Mouse (Mus musculus): ENCODE results near the gene Rhoh. TPM values are rescaled to one million over a fixed set of nuclear protein-coding genes. Genes with fewer than 3 reads are reported as not detected.
A peak's percentile ranks its signal among the peaks of the same experiment; 100 is the strongest.

Gene Rhoh
- polyA plus RNA-seq (2015; fragmentation: Nextera tagmentation; extraction: Ambion mirVana) = 1.3 and 4.1 TPM in 2 replicates

DNA sequence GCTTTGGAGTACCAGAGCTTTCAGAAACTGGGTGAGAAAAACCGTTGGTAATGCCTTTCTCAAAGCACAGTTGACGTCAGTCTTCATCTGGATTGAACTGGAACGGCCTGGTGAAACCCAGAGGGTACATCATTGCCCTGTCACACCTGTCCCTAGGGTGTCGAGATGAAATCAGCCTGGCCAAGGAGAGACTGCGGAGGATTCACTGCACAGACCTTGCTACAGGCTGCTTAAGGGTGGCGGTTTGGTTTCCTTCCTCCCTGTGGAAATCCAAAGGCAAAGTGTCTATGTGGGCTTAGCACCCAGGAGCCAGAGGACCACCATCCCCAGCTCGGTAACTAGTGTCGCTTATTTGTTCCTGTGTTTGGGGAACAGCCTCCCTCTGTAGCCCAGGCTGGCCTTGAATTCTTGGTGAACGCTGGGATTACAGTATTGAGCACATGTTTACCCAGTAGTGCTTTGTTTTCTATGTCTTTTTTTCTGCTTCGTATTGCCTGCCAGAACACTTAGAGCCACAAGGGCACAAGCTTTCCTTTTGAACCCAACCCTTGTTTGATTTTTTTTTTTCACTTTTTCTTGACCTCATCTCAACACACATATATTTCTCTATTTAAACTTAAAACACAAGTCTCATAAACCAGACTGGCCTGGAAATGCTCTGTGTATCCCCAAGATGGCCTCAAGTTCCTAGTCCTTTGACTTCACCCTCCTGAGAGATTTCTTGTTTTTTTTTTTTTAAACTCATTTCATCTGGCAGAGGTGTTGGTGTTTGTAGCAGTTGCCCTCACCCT, at the start of gene Rhoh:
Gene Rhoh, plus strand, starts transcription at position 60 of the 791 bp plus-strand sequence.
- Histone ChIP-seq H3K27me3 (ENCODE audit: control insufficient read depth, insufficient read depth, low read depth, low read length) (no peaks in the 10 kb centered on the region), H3K9ac (ENCODE audit: low read length) (no peak within 1 kb of the TSS), H3K36me3 (ENCODE audit: control insufficient read depth, insufficient read depth, low read length) (no peaks in the 10 kb centered on the region), H3K4me1 (replicated peaks; ENCODE audit: control insufficient read depth, insufficient read depth, low read length) (peaks cover 3% of the 10 kb centered on the region; the same call in 1 of the 2 replicates), H3K4me3 (ENCODE audit: low read length) (no peak within 1 kb of the TSS), H3K4me2 (ENCODE audit: low read depth, low read length) (no peak within 1 kb of the TSS), H3K27ac (ENCODE audit: low read length) (no peak within 1 kb of the TSS), H3K9me3 (ENCODE audit: control insufficient read depth, low read length) (no peaks in the 10 kb centered on the region)
- no peak for ATAC-seq (ENCODE audit: low read depth)
- 79% methylated on average over 10 of the region's 10 CpGs for WGBS

DNA sequence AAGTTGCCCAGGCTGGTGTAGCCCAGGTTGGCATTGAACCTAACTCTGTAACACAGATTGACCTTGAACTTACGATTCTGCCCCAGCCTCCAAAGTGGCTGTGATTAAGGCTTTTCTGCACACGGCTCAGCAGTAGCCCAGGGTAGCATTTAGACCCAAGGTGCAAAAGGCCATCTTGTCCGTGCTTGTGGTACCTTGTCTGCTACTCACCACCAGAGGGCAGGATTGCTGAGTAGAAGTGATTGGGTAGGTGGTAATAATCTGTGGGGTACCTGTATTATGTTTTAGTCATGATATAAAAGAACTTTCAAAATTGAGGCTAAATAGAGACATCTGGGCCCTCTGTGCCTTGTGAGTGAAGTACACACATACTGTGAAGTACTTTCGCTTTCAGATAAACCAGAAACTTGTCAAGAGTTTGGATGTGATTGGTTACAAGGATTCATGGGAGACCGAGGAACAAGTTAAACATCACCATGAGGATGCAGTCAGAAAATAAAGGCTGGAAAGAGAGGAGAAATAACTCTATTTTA, 37.3 kb upstream of the Rhoh start:
- peaks cover 14% of the 10 kb centered on the region for H3K36me3 ChIP-seq (ENCODE audit: control insufficient read depth, insufficient read depth, low read length)

GRCm38 (mm10) chr5:65826476-65826875, 34.5 kb upstream of the Rhoh start:
- Histone ChIP-seq H3K4me1 (replicated peaks; ENCODE audit: control insufficient read depth, insufficient read depth, low read length) (no peaks in the 10 kb centered on the region), H3K4me3 (ENCODE audit: low read length) (no peak overlapping the region), H3K36me3 (ENCODE audit: control insufficient read depth, insufficient read depth, low read length) (peaks cover 9% of the 10 kb centered on the region), H3K4me2 (ENCODE audit: low read depth, low read length) (no peak overlapping the region), H3K9ac (ENCODE audit: low read length) (no peak overlapping the region), H3K27me3 (ENCODE audit: control insufficient read depth, insufficient read depth, low read depth, low read length) (no peaks in the 10 kb centered on the region), H3K9me3 (ENCODE audit: control insufficient read depth, low read length) (no peaks in the 10 kb centered on the region), H3K27ac (ENCODE audit: low read length) (no peak overlapping the region)
- ATAC-seq (ENCODE audit: low read depth) = no peak
- WGBS = 91% methylated on average over 4 of the region's 4 CpGs

More for the DNA sequence above, 37.3 kb upstream of the Rhoh start:
- H3K27ac ChIP-seq (ENCODE audit: low read length) = no peak overlapping the region
- H3K27me3 ChIP-seq (ENCODE audit: control insufficient read depth, insufficient read depth, low read depth, low read length) = no peaks in the 10 kb centered on the region
- no peaks in the 10 kb centered on the region for H3K9me3 ChIP-seq (ENCODE audit: control insufficient read depth, low read length)
- H3K4me2 ChIP-seq (ENCODE audit: low read depth, low read length) = no peak overlapping the region
- H3K4me3 ChIP-seq (ENCODE audit: low read length) = no peak overlapping the region
- WGBS = 73% methylated on average over 5 of the region's 5 CpGs
- ATAC-seq (ENCODE audit: low read depth) = no peak
- H3K9ac ChIP-seq (ENCODE audit: low read length) = no peak overlapping the region
- no peaks in the 10 kb centered on the region for H3K4me1 ChIP-seq (replicated peaks; ENCODE audit: control insufficient read depth, insufficient read depth, low read length)

GRCm38 (mm10) chr5:65827102-65827501, 33.9 kb upstream of the Rhoh start:
- Histone ChIP-seq H3K9ac (ENCODE audit: low read length) (no peak overlapping the region), H3K9me3 (ENCODE audit: control insufficient read depth, low read length) (no peaks in the 10 kb centered on the region), H3K4me2 (ENCODE audit: low read depth, low read length) (no peak overlapping the region), H3K4me3 (ENCODE audit: low read length) (no peak overlapping the region), H3K4me1 (replicated peaks; ENCODE audit: control insufficient read depth, insufficient read depth, low read length) (no peaks in the 10 kb centered on the region), H3K27ac (ENCODE audit: low read length) (no peak overlapping the region), H3K27me3 (ENCODE audit: control insufficient read depth, insufficient read depth, low read depth, low read length) (no peaks in the 10 kb centered on the region), H3K36me3 (ENCODE audit: control insufficient read depth, insufficient read depth, low read length) (peaks cover 9% of the 10 kb centered on the region)
- no peak for ATAC-seq (ENCODE audit: low read depth)
- WGBS = 88% methylated on average over 8 of the region's 8 CpGs

- 84% methylated on average over 5 of the region's 5 CpGs for WGBS
- H3K27me3 ChIP-seq (ENCODE audit: control insufficient read depth, insufficient read depth, low read depth, low read length) = no peaks in the 10 kb centered on the region
- peaks cover 6% of the 10 kb centered on the region; the same call in 1 of the 2 replicates for H3K36me3 ChIP-seq (ENCODE audit: control insufficient read depth, insufficient read depth, low read length)
Observed at GRCm38 (mm10) chr5:65828261-65828660, 32.8 kb upstream of the Rhoh start.

DNA sequence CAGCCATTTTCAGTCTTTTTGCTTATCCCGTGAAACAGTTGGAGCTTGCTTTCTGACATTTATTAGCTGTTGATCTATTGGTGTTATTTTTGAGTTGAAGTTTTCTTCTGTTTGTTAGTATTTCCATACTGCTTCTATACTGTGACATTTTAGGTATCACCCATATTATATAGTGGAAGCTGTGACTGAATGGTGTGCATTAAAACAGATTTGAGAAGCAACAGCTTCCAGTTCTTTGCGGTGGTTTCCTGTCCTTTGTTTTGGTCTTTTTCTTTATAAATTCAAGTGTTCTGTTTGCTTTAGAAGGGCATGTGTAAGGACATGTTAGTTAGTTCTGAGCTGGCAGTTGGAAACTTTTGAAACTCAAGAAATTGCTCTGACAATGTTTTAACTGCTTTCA, 32.0 kb upstream of the Rhoh start:
- ATAC-seq (ENCODE audit: low read depth) = peak; percentile 49; the same call in 1 of the 2 replicates
- H3K36me3 ChIP-seq (ENCODE audit: control insufficient read depth, insufficient read depth, low read length) = peaks cover 6% of the 10 kb centered on the region; the same call in 1 of the 2 replicates
- no peaks in the 10 kb centered on the region for H3K9me3 ChIP-seq (ENCODE audit: control insufficient read depth, low read length)
- no peak overlapping the region for H3K9ac ChIP-seq (ENCODE audit: low read length)
- no peak overlapping the region for H3K4me2 ChIP-seq (ENCODE audit: low read depth, low read length)
- H3K4me3 ChIP-seq (ENCODE audit: low read length) = no peak overlapping the region
- 45% methylated on average over 2 of the region's 2 CpGs for WGBS
- no peaks in the 10 kb centered on the region for H3K27me3 ChIP-seq (ENCODE audit: control insufficient read depth, insufficient read depth, low read depth, low read length)
- H3K27ac ChIP-seq (ENCODE audit: low read length) = no peak overlapping the region
- no peaks in the 10 kb centered on the region for H3K4me1 ChIP-seq (replicated peaks; ENCODE audit: control insufficient read depth, insufficient read depth, low read length)

More at GRCm38 (mm10) chr5:65828261-65828660, 32.8 kb upstream of the Rhoh start:
- no peak overlapping the region for H3K27ac ChIP-seq (ENCODE audit: low read length)
- H3K4me1 ChIP-seq (replicated peaks; ENCODE audit: control insufficient read depth, insufficient read depth, low read length) = no peaks in the 10 kb centered on the region
- no peak for ATAC-seq (ENCODE audit: low read depth)
- no peak overlapping the region for H3K4me3 ChIP-seq (ENCODE audit: low read length)
- no peaks in the 10 kb centered on the region for H3K9me3 ChIP-seq (ENCODE audit: control insufficient read depth, low read length)
- no peak overlapping the region for H3K4me2 ChIP-seq (ENCODE audit: low read depth, low read length)
- H3K9ac ChIP-seq (ENCODE audit: low read length) = no peak overlapping the region

DNA sequence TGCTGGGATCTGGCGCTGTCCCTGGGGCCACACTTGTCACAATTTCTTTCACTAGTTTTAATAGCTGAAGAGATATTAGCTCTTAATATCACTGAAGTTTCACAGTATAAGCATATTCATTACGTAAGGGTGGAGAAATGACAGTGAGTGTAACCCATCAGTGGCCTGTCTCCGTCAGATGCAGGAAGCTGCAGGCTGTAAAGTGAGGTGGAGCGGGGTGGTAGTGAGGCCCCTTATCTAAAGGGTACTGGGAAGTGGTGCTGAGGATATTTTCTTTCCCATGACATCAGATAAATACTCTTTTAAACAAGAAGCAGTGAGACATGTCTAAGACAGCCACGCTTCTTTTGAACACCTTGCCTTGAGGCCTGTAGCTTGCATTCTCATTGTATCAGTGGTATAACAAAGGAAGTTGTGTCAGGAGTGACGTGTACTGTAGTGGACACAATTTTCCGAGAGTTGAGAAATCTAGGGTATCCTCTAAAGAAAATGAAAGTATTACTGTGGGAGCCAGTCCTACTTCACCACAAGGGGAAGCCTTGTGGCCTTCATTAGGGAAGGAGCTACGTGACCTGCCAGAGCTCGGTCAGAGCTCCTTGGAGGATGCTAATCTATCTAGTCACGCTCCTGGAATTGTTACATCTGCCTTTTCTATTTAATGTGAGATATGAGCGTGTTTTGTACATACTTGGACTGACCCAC, 28.9 kb upstream of the Rhoh start:
- Histone ChIP-seq H3K36me3 (ENCODE audit: control insufficient read depth, insufficient read depth, low read length) (no peaks in the 10 kb centered on the region), H3K9me3 (ENCODE audit: control insufficient read depth, low read length) (no peaks in the 10 kb centered on the region), H3K9ac (ENCODE audit: low read length) (no peak overlapping the region), H3K4me1 (replicated peaks; ENCODE audit: control insufficient read depth, insufficient read depth, low read length) (no peaks in the 10 kb centered on the region), H3K4me2 (ENCODE audit: low read depth, low read length) (no peak overlapping the region), H3K27me3 (ENCODE audit: control insufficient read depth, insufficient read depth, low read depth, low read length) (no peaks in the 10 kb centered on the region), H3K4me3 (ENCODE audit: low read length) (no peak overlapping the region), H3K27ac (ENCODE audit: low read length) (no peak overlapping the region)
- no peak for ATAC-seq (ENCODE audit: low read depth)
- 80% methylated on average over 11 of the region's 11 CpGs for WGBS

DNA sequence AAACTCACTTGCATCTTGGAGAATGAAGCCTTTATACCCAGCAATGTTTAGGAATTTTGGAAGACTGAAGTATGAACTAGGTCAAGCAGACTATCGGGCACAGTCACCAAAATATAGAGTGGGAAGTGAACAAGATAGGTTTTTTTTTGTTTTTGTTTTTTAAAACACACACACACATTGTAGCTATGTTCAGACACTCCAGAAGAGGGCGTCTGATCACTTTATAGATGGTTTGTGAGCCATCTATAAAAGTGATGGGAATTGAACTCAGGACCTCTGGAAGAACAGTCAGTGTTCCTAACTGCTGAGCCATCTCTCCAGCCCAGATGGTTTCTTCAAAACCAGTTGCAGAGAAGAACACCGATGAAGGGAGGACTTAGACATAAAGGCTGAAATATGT, 27.9 kb upstream of the Rhoh start:
- no peak overlapping the region for H3K9ac ChIP-seq (ENCODE audit: low read length)
- no peaks in the 10 kb centered on the region for H3K9me3 ChIP-seq (ENCODE audit: control insufficient read depth, low read length)
- 76% methylated on average over 3 of the region's 3 CpGs for WGBS
- H3K4me1 ChIP-seq (replicated peaks; ENCODE audit: control insufficient read depth, insufficient read depth, low read length) = no peaks in the 10 kb centered on the region
- no peak overlapping the region for H3K27ac ChIP-seq (ENCODE audit: low read length)
- H3K4me2 ChIP-seq (ENCODE audit: low read depth, low read length) = no peak overlapping the region
- H3K36me3 ChIP-seq (ENCODE audit: control insufficient read depth, insufficient read depth, low read length) = no peaks in the 10 kb centered on the region
- no peaks in the 10 kb centered on the region for H3K27me3 ChIP-seq (ENCODE audit: control insufficient read depth, insufficient read depth, low read depth, low read length)
- no peak for ATAC-seq (ENCODE audit: low read depth)
- no peak overlapping the region for H3K4me3 ChIP-seq (ENCODE audit: low read length)

- Histone ChIP-seq H3K27me3 (ENCODE audit: control insufficient read depth, insufficient read depth, low read depth, low read length) (no peaks in the 10 kb centered on the region), H3K27ac (ENCODE audit: low read length) (no peak overlapping the region), H3K4me1 (replicated peaks; ENCODE audit: control insufficient read depth, insufficient read depth, low read length) (no peaks in the 10 kb centered on the region), H3K4me3 (ENCODE audit: low read length) (no peak overlapping the region), H3K4me2 (ENCODE audit: low read depth, low read length) (no peak overlapping the region), H3K9ac (ENCODE audit: low read length) (no peak overlapping the region), H3K9me3 (ENCODE audit: control insufficient read depth, low read length) (no peaks in the 10 kb centered on the region), H3K36me3 (ENCODE audit: control insufficient read depth, insufficient read depth, low read length) (no peaks in the 10 kb centered on the region)
- 86% methylated on average over 8 of the region's 8 CpGs for whole genome bisulfite sequencing
- no peak for ATAC-seq (ENCODE audit: low read depth)
Observed at GRCm38 (mm10) chr5:65833766-65834498, 27.1 kb upstream of the Rhoh start.

Data from lung, embryonic 16.5 days (tissue).